Comparison of ENCODE assay signal across 25 mouse cellular contexts in the genomic region with DNA sequence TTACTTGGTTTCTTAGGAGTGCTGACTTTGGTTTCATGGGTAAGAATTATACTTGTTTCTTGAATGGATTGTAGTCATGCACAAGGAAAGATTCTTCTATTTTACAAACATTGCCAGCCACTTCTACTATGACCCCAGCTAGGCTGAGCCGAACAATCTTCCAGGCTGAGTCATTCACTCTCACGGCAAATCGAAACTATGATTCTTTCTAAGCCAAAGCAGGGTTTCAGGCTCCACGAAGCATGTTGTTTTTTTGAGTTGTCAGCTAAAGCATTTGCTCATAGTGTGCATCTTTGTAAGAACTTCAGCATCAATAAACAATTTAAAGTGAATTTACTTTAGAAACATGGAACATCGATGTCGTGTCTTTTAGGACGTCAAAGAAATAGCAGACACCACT.
A peak's percentile ranks its signal among the peaks of the same experiment; 100 is the strongest.
DNase-seq lines count a peak whose midpoint lies in the region; ATAC-seq and TF ChIP-seq lines count a peak whose summit lies in the region.
"Had no signal": no experiment of that assay in that cellular context is flagged by ENCODE, and none has a peak within 500 bp of the region (broad histone marks: within the 10 kb centered on the region; RNA-seq: fewer than 3 reads in every experiment).

No protein-coding gene starts in this region.

- H3K9ac ChIP-seq in heart, postnatal 0 days (replicated peaks; ENCODE audit: low read depth, low read length) = no peak overlapping the region
- no peak overlapping the region for H3K9ac ChIP-seq in forebrain, embryonic 14.5 days (ENCODE audit: low read length)
- H3K9ac ChIP-seq: embryonic facial prominence, embryonic 12.5 days; forebrain, embryonic 12.5 days; hindbrain, embryonic 14.5 days; liver, embryonic 15.5 days; lung, embryonic 15.5 days; midbrain, embryonic 12.5 days had no signal

- H3K4me2 ChIP-seq in heart, postnatal 0 days (ENCODE audit: low read depth, low read length) = no peak overlapping the region
- no peak overlapping the region for H3K4me2 ChIP-seq in forebrain, embryonic 14.5 days (ENCODE audit: low read length)
- H3K4me2 ChIP-seq: embryonic facial prominence, embryonic 12.5 days; forebrain, embryonic 12.5 days; hindbrain, embryonic 14.5 days; liver, embryonic 15.5 days; lung, embryonic 15.5 days; midbrain, embryonic 12.5 days had no signal

- intact Hi-C loops in heart, postnatal 10 days (cut with DNase I) = loop anchor here (5.0 kb wide), 3 partner anchors 648 to 743 kb away; no protein-coding TSS in a partner anchor

- WGBS in heart, postnatal 0 days = 61% methylated on average over 7 of the region's 7 CpGs
- 91% methylated on average over 7 of the region's 7 CpGs for WGBS in forebrain, embryonic 14.5 days

- no peak for TF ChIP-seq EP300 in heart, postnatal 0 days (IDR thresholded peaks at IDR 0.05; ENCODE audit: low read depth)

- no peak overlapping the region for H3K27ac ChIP-seq in heart, postnatal 0 days (ENCODE audit: low read depth)
- H3K27ac ChIP-seq in forebrain, embryonic 14.5 days (ENCODE audit: low read depth, low read length) = no peak overlapping the region
- H3K27ac ChIP-seq: embryonic facial prominence, embryonic 12.5 days; forebrain, embryonic 12.5 days; heart, embryonic 10.5 days; hindbrain, embryonic 14.5 days; liver, embryonic 15.5 days; lung, embryonic 15.5 days; midbrain, embryonic 12.5 days had no signal

- H3K36me3 ChIP-seq in heart, postnatal 0 days (replicated peaks; ENCODE audit: control insufficient read depth, insufficient read depth, low read length) = no peaks in the 10 kb centered on the region
- H3K36me3 ChIP-seq in forebrain, embryonic 14.5 days (ENCODE audit: control insufficient read depth, insufficient read depth, low read length) = no peaks in the 10 kb centered on the region
- H3K36me3 ChIP-seq: embryonic facial prominence, embryonic 12.5 days; forebrain, embryonic 12.5 days; heart, embryonic 10.5 days; liver, embryonic 15.5 days; lung, embryonic 15.5 days; midbrain, embryonic 12.5 days had no signal

- in situ Hi-C loops in Patski (cut with MboI; ENCODE audit: low pct_unique_long_range_greater_than_20kb) = loop anchor here (25.0 kb wide), 1 partner anchor 728 kb away; no protein-coding TSS in a partner anchor

- no peak for ATAC-seq in heart, postnatal 0 days (ENCODE audit: insufficient read depth, low read depth)
- ATAC-seq in Patski = peak; percentile 47
- ATAC-seq in forebrain, embryonic 14.5 days = no peak
- ATAC-seq: inflammation-experienced regulatory T-cells, adult 6 months had no signal

- H3K4me1 ChIP-seq in heart, postnatal 0 days (ENCODE audit: control insufficient read depth, insufficient read depth) = no peaks in the 10 kb centered on the region
- H3K4me1 ChIP-seq in forebrain, embryonic 14.5 days (ENCODE audit: control insufficient read depth, insufficient read depth, low read length) = no peaks in the 10 kb centered on the region
- H3K4me1 ChIP-seq: embryonic facial prominence, embryonic 12.5 days; forebrain, embryonic 12.5 days; heart, embryonic 10.5 days; liver, embryonic 15.5 days; lung, embryonic 15.5 days; midbrain, embryonic 12.5 days had no signal

- no peaks in the 10 kb centered on the region for H3K9me3 ChIP-seq in heart, postnatal 0 days (replicated peaks; ENCODE audit: control insufficient read depth, low read length)
- H3K9me3 ChIP-seq in forebrain, embryonic 14.5 days (replicated peaks; ENCODE audit: control insufficient read depth, low read length) = no peaks in the 10 kb centered on the region
- H3K9me3 ChIP-seq: embryonic facial prominence, embryonic 12.5 days; forebrain, embryonic 12.5 days; heart, embryonic 10.5 days; liver, embryonic 15.5 days; lung, embryonic 15.5 days; midbrain, embryonic 12.5 days had no signal

- no peak overlapping the region for H3K4me3 ChIP-seq in heart, postnatal 0 days (ENCODE audit: low read depth, low read length)
- H3K4me3 ChIP-seq in forebrain, embryonic 14.5 days (ENCODE audit: low read depth, low read length) = no peak overlapping the region
- H3K4me3 ChIP-seq: embryonic facial prominence, embryonic 12.5 days; forebrain, embryonic 12.5 days; heart, embryonic 10.5 days; liver, embryonic 15.5 days; lung, embryonic 15.5 days; midbrain, embryonic 12.5 days had no signal

- DNase-seq in adrenal gland, adult 2 months = peak; percentile 19
- no peak for DNase-seq in adrenal gland, postnatal 14 days
- peak; percentile 22 for DNase-seq in heart, postnatal 0 days (ENCODE audit: low spot score)
- no peak for DNase-seq in heart, postnatal 10 days
- peak; percentile 34 for DNase-seq in 3T3-L1 (ENCODE audit: low read depth, low spot score)
- DNase-seq in Patski (ENCODE audit: low read depth, low spot score) = no peak
- no peak for DNase-seq in spleen, postnatal 36 days (ENCODE audit: low spot score in 2 of 2)
- DNase-seq in forebrain, embryonic 14.5 days (ENCODE audit: low spot score) = no peak
- DNase-seq: B cell, adult 2 months; cerebellum, adult 18-20 months; cerebellum, postnatal 14 days; gastrocnemius, postnatal 36 days; kidney, adult 18-20 months; kidney, postnatal 4 days; right cerebral cortex, postnatal 14 days; spleen, adult 18-20 months; thymus, postnatal 25 days had no signal

- no peaks in the 10 kb centered on the region for H3K27me3 ChIP-seq in heart, postnatal 0 days (ENCODE audit: control insufficient read depth, insufficient read depth, low read length)
- H3K27me3 ChIP-seq in Patski = peaks cover 13% of the 10 kb centered on the region
- no peaks in the 10 kb centered on the region for H3K27me3 ChIP-seq in forebrain, embryonic 14.5 days (replicated peaks; ENCODE audit: control insufficient read depth, insufficient read depth, low read length)
- H3K27me3 ChIP-seq: embryonic facial prominence, embryonic 12.5 days; forebrain, embryonic 12.5 days; liver, embryonic 15.5 days; lung, embryonic 15.5 days; midbrain, embryonic 12.5 days had no signal

- POLR2A ChIA-PET in Patski (lab: Charles Lee) = no interaction called here

- CTCF ChIA-PET in Patski (lab: Charles Lee) = no interaction called here

- TF ChIP-seq CTCF in heart, postnatal 0 days (IDR thresholded peaks at IDR 0.05; ENCODE audit: low read depth) = no peak
- TF ChIP-seq CTCF in Patski (IDR thresholded peaks at IDR 0.05) = no peak

Comparison
In these comparisons a context has a peak if more than half of its experiments do, and no peak if none do; other contexts are left out.
1. DNase-seq: peak in adrenal gland, adult 2 months (single experiment), heart, postnatal 0 days (single experiment) and 3T3-L1 (single experiment); none in adrenal gland, postnatal 14 days (single experiment), heart, postnatal 10 days (0 of 2), Patski (single experiment), spleen, postnatal 36 days (0 of 2) and forebrain, embryonic 14.5 days (single experiment).